Mouse (Mus musculus) urinary bladder, postnatal 10 days (tissue): ENCODE measurements at regions not wholly inside any gene's neighbourhood (a gene's known extent, or its start where the extent isn't known, plus 50 kb on each side); places are given as distances from the start of the nearest gene placed in this dataset.

Source experiments
- DNase-seq: peaks from one replicate; pipeline ENCODE4 v3.0.0; 2022; ENCODE audit warnings: low spot score

GRCm38 (mm10) chr12:32741465-32741864, 77.9 kb upstream of the Nampt start:
- no peak for DNase-seq

GRCm38 (mm10) chr12:32757441-32758119, 61.8 kb upstream of the Nampt start:
- no peak for DNase-seq

- no peak for DNase-seq
Observed at GRCm38 (mm10) chr12:32758150-32758549, 61.2 kb upstream of the Nampt start.

GRCm38 (mm10) chr12:32760627-32761026, 58.7 kb upstream of the Nampt start:
- DNase-seq, result no peak

GRCm38 (mm10) chr12:32761055-32761454, 58.3 kb upstream of the Nampt start:
- no peak for DNase-seq

- no peak for DNase-seq
Observed at GRCm38 (mm10) chr12:32764271-32764670, 55.1 kb upstream of the Nampt start.

GRCm38 (mm10) chr12:32764747-32765146, 54.6 kb upstream of the Nampt start:
- no peak for DNase-seq

GRCm38 (mm10) chr12:32765861-32766260, 53.5 kb upstream of the Nampt start:
- DNase-seq, result no peak

GRCm38 (mm10) chr12:32766575-32766974, 52.8 kb upstream of the Nampt start:
- no peak for DNase-seq

GRCm38 (mm10) chr12:32767206-32768081, 51.9 kb upstream of the Nampt start:
- DNase-seq, result no peak

- no peak for DNase-seq
Observed at GRCm38 (mm10) chr12:32768082-32768743, 51.1 kb upstream of the Nampt start.

GRCm38 (mm10) chr12:32768744-32769535, 50.4 kb upstream of the Nampt start:
- DNase-seq, result no peak
